Mouse (Mus musculus) heart, embryonic 16.5 days (tissue): Measurements from ENCODE around the gene Zmiz1. TPM values are rescaled to one million over a fixed set of nuclear protein-coding genes. Genes with fewer than 3 reads are reported as not detected.

ENCODE experiments used
- ATAC-seq: fragments of 200-750 bp; cut with Nextera tagmentation; replicated peaks from 2 replicates; pipeline ENCODE4 v1.8.0; 2017; ENCODE audit warnings: moderate number of reproducible peaks; ENCODE audit not compliant: insufficient read depth, low FRiP score; ENCODE audit errors: extremely low read depth
- H3K27ac ChIP-seq: fragments of 300-500 bp; sonication (generic); 2 replicates; pipeline ENCODE4 v1.5.1; 2014; ENCODE audit warnings: mild to moderate bottlenecking, low read length, control low read depth, moderate library complexity
- H3K27me3 ChIP-seq: fragments of 300-500 bp; sonication (generic); 2 replicates; pipeline ENCODE4 v1.6.1; 2014; ENCODE audit warnings: low read length, mixed read lengths; ENCODE audit not compliant: control insufficient read depth, insufficient read depth
- H3K36me3 ChIP-seq: fragments of 300-500 bp; sonication (generic); 2 replicates; pipeline ENCODE4 v1.6.1; 2014; ENCODE audit not compliant: control insufficient read depth, insufficient read depth
- H3K4me1 ChIP-seq: fragments of 300-500 bp; sonication (generic); 2 replicates; pipeline ENCODE4 v1.6.1; 2014; ENCODE audit warnings: low read length, mixed read lengths; ENCODE audit not compliant: control insufficient read depth, insufficient read depth
- H3K4me2 ChIP-seq: fragments of 300-500 bp; sonication (generic); 2 replicates; pipeline ENCODE4 v1.6.1; 2014; ENCODE audit warnings: low read depth, mild to moderate bottlenecking, control low read depth, low read length
- H3K4me3 ChIP-seq: fragments of 300-500 bp; sonication (generic); 2 replicates; pipeline ENCODE4 v1.5.1; 2014; ENCODE audit warnings: mild to moderate bottlenecking, control low read depth, low read length
- H3K9ac ChIP-seq: fragments of 300-500 bp; sonication (generic); 2 replicates; pipeline ENCODE4 v1.6.1; 2014; ENCODE audit warnings: low read length, control low read depth
- H3K9me3 ChIP-seq: fragments of 300-500 bp; sonication (generic); replicated peaks from 2 replicates; pipeline ENCODE4 v1.6.1; 2016; ENCODE audit warnings: low read length; ENCODE audit not compliant: control insufficient read depth
- WGBS: fragments of 180-500 bp; shearing (Covaris S2); extraction: QIAGEN DNeasy Blood & Tissue Kit; methylation state at CpG from one replicate; pipeline ENCODE4 v1.1.7; 2014; 5-methylcytosine and 5-hydroxymethylcytosine counted together
- polyA plus RNA-seq: library from polyadenylated mRNA; unstranded; fragments of >200 nt; fragmentation: Nextera tagmentation; extraction: Ambion mirVana; gene quantifications from 2 replicates; pipeline ENCODE4 v1.2.1, GENCODE M21; 2015

Zmiz1 gene
- polyA plus RNA-seq, 1 experiment from 2014 or later, result 20.6 TPM

DNA sequence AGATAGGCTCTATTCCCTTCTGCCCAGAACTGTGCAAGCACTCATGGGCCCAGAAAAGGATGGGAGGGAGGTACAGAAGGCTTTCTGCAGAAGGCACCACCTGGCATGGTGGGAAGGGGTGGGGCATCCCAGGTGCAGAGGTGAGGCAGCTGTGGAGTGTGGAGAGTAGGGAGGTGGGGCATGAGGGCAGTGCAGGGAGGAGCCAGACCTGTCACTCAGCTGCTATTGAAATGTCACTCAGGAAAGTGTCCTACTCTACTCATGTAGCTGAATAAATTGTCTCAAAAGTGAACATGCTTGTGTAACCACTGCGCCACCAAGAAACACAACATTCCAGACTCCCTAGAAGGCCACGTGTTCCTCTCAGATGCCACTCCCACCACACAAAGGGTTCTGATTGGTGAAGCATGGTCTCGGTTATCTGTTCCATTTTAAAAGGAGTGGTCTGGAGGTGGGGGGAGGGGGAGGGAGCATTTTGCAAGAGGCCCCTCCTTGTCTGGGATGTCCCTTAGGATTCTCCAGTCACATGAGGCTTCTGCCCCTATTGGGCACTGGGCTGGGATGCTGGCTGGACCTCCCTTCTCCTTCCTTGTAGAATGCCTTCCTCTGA lies 41.6 kb downstream of the Zmiz1 start:
- Histone ChIP-seq H3K4me3 (no peak overlapping the region), H3K4me2 (no peak overlapping the region), H3K9me3 (no peaks in the 10 kb centered on the region), H3K27me3 (no peaks in the 10 kb centered on the region), H3K27ac (peak overlapping the region; percentile 5), H3K36me3 (peaks cover 16% of the 10 kb centered on the region), H3K9ac (no peak overlapping the region), H3K4me1 (peaks cover 80% of the 10 kb centered on the region)
- ATAC-seq, result no peak
- WGBS, result 36% methylated on average over 3 of the region's 3 CpGs

DNA sequence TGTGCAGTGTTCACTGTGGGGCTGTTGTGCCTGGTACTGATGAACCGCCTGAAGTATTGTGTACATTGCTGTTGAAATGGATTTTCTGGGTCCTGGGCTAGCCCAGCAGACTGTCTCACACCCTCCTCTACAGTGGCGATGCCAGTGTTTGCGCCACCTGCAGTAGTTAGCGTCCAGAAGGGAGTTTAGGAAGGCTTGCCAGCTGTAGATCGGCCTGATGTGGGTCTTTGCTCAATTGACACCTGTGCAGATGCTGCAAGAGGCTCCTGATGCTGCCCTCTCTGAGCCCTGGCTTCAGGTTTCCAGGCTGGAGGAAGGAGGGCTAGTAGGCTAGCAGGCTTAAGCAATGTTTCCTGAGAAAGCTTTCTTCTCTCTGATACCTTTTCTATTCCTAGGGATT lies 42.5 kb downstream of the Zmiz1 start:
- H3K4me3 ChIP-seq, result no peak overlapping the region
- WGBS, result 74% methylated on average over 5 of the region's 5 CpGs
- no peak overlapping the region for H3K4me2 ChIP-seq
- ATAC-seq, result no peak
- H3K9me3 ChIP-seq, result no peaks in the 10 kb centered on the region
- peaks cover 80% of the 10 kb centered on the region for H3K4me1 ChIP-seq
- H3K27me3 ChIP-seq, result no peaks in the 10 kb centered on the region
- H3K9ac ChIP-seq, result no peak overlapping the region; the same call in 1 of the 2 replicates
- H3K36me3 ChIP-seq, result peaks cover 16% of the 10 kb centered on the region
- peak overlapping the region; percentile 36 for H3K27ac ChIP-seq

GRCm38 (mm10) chr14:25502355-25502754 lies 43.4 kb downstream of the Zmiz1 start:
- Histone ChIP-seq H3K4me2 (no peak overlapping the region), H3K9me3 (no peaks in the 10 kb centered on the region), H3K36me3 (peaks cover 16% of the 10 kb centered on the region), H3K27me3 (no peaks in the 10 kb centered on the region), H3K27ac (no peak overlapping the region), H3K4me3 (no peak overlapping the region), H3K9ac (no peak overlapping the region), H3K4me1 (peaks cover 75% of the 10 kb centered on the region)
- 81% methylated on average over 3 of the region's 3 CpGs for WGBS
- no peak for ATAC-seq

GRCm38 (mm10) chr14:25504241-25504640 lies 45.3 kb downstream of the Zmiz1 start:
- H3K4me3 ChIP-seq, result no peak overlapping the region
- no peak for ATAC-seq
- H3K36me3 ChIP-seq, result peaks cover 16% of the 10 kb centered on the region
- no peak overlapping the region for H3K9ac ChIP-seq
- WGBS, result 73% methylated on average over 3 of the region's 3 CpGs
- no peak overlapping the region for H3K4me2 ChIP-seq
- H3K27ac ChIP-seq, result peak overlapping the region; percentile 87; the same call in 1 of the 2 replicates
- H3K9me3 ChIP-seq, result no peaks in the 10 kb centered on the region
- no peaks in the 10 kb centered on the region for H3K27me3 ChIP-seq
- H3K4me1 ChIP-seq, result peaks cover 71% of the 10 kb centered on the region

DNA sequence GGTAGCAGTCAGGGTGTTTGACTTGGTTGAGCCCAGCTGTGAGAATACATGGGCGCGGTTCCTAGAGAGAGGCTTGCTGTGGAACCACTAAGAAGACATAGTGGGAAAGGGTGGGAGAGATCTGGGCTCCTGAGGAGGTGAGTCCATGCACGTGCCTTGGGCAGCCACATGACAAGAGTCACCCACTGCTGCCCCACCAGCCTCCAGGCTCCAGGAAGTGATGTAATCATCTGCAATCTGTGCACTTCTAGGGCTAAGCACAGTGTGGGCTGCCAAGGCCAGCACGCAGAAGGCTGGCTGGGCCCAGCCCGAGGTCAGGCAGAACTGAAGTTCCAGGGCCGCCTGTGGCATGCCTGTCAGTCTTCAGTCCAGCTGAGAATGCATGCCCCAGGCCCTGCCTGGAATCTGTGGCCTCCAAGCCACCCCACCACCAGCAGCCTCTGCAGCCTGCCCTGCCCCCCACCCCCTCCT lies 46.3 kb downstream of the Zmiz1 start:
- Histone ChIP-seq H3K9ac (peak overlapping the region; percentile 38), H3K27me3 (no peaks in the 10 kb centered on the region), H3K4me1 (peaks cover 71% of the 10 kb centered on the region), H3K4me2 (no peak overlapping the region), H3K27ac (peak overlapping the region; percentile 87), H3K36me3 (peaks cover 16% of the 10 kb centered on the region), H3K9me3 (no peaks in the 10 kb centered on the region), H3K4me3 (no peak overlapping the region)
- ATAC-seq, result peak; percentile 47
- 33% methylated on average over 6 of the region's 6 CpGs for WGBS

DNA sequence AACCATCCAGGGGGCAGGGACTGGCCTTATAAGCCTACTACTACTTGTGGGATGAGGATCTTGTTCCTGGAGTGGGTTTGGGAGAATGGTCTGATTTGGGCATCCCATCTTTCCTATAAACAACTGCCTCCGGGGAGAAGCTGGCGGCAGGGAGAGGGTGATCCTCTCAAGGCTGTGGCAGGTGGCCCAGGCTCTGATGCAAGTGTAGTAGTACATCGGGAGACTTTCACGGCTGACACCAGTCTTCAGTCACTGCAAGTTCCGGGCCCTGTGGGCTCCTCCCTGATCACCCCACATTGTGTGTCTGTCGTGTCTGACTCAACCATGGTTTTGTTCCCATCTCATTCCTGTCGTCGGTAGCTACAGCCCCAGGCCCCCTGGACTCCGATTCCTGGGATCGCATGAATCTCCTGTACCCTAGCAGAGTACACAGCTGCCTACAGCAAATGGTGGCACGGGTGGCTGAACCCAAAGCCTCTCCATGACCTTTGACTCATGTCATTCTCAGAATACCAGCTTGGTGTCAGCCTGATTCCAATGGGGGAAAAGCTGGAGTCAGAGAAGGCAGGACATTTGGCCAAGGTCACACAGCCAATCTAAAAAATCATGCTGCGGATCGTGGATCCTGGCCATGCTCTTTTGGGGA lies 49.2 kb downstream of the Zmiz1 start:
- Histone ChIP-seq H3K9ac (peak overlapping the region; percentile 44), H3K4me2 (no peak overlapping the region), H3K4me3 (no peak overlapping the region), H3K36me3 (peaks cover 14% of the 10 kb centered on the region), H3K27ac (peak overlapping the region; percentile 83), H3K9me3 (no peaks in the 10 kb centered on the region), H3K27me3 (no peaks in the 10 kb centered on the region), H3K4me1 (peaks cover 82% of the 10 kb centered on the region)
- 56% methylated on average over 13 of the region's 13 CpGs for WGBS
- ATAC-seq, result no peak

GRCm38 (mm10) chr14:25508757-25509139 lies 49.8 kb downstream of the Zmiz1 start:
- H3K27ac ChIP-seq, result peak overlapping the region; percentile 83
- 49% methylated on average over 5 of the region's 5 CpGs for WGBS
- H3K27me3 ChIP-seq, result no peaks in the 10 kb centered on the region
- H3K36me3 ChIP-seq, result peaks cover 8% of the 10 kb centered on the region
- no peak overlapping the region for H3K4me3 ChIP-seq
- ATAC-seq, result peak; percentile 70
- H3K4me1 ChIP-seq, result peaks cover 87% of the 10 kb centered on the region
- H3K9ac ChIP-seq, result peak overlapping the region; percentile 44
- H3K4me2 ChIP-seq, result no peak overlapping the region
- H3K9me3 ChIP-seq, result no peaks in the 10 kb centered on the region

DNA sequence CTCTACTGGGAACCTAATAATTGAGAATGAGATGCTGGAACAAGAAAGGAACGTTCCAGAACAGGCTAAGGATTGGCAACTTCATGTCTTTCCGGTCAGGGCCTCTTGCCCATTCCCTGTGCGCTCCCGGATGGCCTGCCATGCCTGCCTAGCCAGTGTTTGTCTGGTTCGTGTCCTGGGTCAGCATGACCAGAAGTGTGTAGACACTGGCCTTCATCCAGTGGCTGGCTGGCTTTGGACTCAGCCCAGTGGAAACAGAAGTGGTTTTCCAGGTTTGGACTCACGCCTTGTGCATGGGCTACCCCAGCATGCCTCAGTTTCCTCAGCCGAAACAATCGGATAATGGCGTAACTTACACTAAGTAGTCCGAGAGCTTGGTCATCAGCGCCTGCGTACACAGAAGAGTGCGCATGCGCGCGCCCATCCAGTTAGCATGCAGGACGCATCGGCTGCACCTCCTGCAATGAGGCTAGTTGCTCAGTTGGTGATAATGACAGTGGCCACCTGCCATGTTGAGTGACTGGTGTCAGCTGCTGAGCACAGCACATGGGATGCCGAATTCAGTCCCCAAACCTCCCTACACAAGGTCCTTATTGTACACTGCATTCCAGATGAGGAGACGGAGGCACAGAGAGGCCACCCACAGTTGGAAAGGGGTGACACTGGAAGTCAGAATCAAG lies 50.6 kb downstream of the Zmiz1 start:
- Histone ChIP-seq H3K4me1 (peaks cover 88% of the 10 kb centered on the region), H3K9ac (no peak overlapping the region), H3K27me3 (no peaks in the 10 kb centered on the region), H3K36me3 (peaks cover under 1% of the 10 kb centered on the region; the same call in 1 of the 2 replicates), H3K4me2 (no peak overlapping the region), H3K27ac (peak overlapping the region; percentile 83), H3K4me3 (no peak overlapping the region), H3K9me3 (no peaks in the 10 kb centered on the region)
- 78% methylated on average over 20 of the region's 20 CpGs for WGBS
- ATAC-seq, result no peak

DNA sequence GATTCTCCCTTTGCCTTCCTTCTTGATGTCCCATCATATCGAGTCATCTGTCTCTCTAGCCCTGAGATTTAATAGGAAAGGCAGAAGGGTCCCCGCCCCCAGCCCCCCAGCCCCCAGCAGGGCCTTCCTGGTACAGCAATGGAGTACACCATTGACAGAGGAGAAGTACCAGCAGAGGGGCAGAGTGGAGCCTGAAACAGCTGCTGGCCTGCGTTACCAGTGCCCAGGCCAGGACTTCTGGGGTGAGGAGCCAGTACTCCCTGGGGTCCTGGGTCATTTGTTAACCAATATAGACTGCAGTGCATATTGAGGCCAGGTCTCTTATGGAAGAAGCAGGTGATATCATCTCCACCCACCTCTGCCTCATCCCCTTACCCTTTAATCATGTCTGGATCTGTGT lies 51.4 kb downstream of the Zmiz1 start:
- no peak for ATAC-seq
- H3K27me3 ChIP-seq, result no peaks in the 10 kb centered on the region
- H3K4me3 ChIP-seq, result no peak overlapping the region
- peak overlapping the region; percentile 11 for H3K27ac ChIP-seq
- no peaks in the 10 kb centered on the region for H3K9me3 ChIP-seq
- 71% methylated on average over 3 of the region's 3 CpGs for WGBS
- peaks cover 88% of the 10 kb centered on the region for H3K4me1 ChIP-seq
- H3K36me3 ChIP-seq, result no peaks in the 10 kb centered on the region
- H3K4me2 ChIP-seq, result no peak overlapping the region
- no peak overlapping the region; the same call in 1 of the 2 replicates for H3K9ac ChIP-seq
